Mouse (Mus musculus) B cell, adult 62 days (primary cell): ENCODE data around the gene Zfp800. TPM values are rescaled to one million over a fixed set of nuclear protein-coding genes. Genes with fewer than 3 reads are reported as not detected.

Experiments
- total RNA-seq: library from RNA; stranded (reverse); gene quantifications from 4 replicates; pipeline ENCODE4 v1.2.4, GENCODE M21; 2023

Gene Zfp800
- 56.7 to 63.6 TPM (median 59.5 TPM) in 4 replicates for total RNA-seq

GRCm38 (mm10) chr6:28397681-28398203 lies at the start of gene Zfp800:
Gene Zfp800, minus strand, starts transcription at chr6:28398005.

GRCm38 (mm10) chr6:28428290-28428689 lies 30.5 kb upstream of the Zfp800 start, which contains the start of gene Gcc1:
Gene Gcc1, minus strand, starts transcription at chr6:28428390.

GRCm38 (mm10) chr6:28427096-28427839 lies 29.5 kb upstream of the Zfp800 start, which contains the start of gene Fscn3:
Gene Fscn3, plus strand, starts transcription at chr6:28427789.

DNA sequence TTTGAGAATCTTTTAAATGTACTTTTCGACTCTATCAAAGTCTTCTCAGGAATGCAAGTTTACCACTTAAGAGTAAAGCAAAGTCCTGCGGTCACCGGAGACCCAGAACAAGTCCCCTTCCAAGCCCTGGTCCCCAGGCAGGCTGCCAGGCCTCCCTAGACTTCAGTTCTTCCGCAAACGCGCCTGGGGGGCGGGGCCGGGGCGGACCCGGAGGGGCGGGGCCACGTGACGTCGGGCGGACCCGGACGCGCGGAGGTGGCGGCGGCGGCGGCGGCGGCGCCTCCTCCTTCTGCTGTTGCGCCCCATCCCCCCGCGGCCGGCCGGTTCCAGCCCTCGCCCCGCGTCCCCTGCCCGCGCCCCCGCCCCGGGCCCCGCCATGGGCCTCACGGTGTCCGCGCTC lies 25.5 kb upstream of the Zfp800 start, which contains the start of gene Arf5:
Gene Arf5, plus strand, starts transcription at position 248 of the 400 bp plus-strand sequence.

Other genes starting within 250 kb of the Zfp800 start
- 103 to 113 TPM (median 105 TPM) in 4 replicates for gene Arf5, start 25.6 kb upstream of the Zfp800 start, total RNA-seq
- 0.28 to 0.60 TPM (median 0.39 TPM) in 3 of 4 replicates, not detected in the other for gene Fscn3, start 29.8 kb upstream of the Zfp800 start, total RNA-seq
- 18.8 to 23.5 TPM (median 21.1 TPM) in 4 replicates for gene Gcc1, start 30.4 kb upstream of the Zfp800 start, total RNA-seq
- not detected in 4 replicates for gene Pax4, start 51.3 kb upstream of the Zfp800 start, total RNA-seq
- 97.7 to 106 TPM (median 99.8 TPM) in 4 replicates for gene Snd1, start 77.1 kb upstream of the Zfp800 start, total RNA-seq